Mouse (Mus musculus) gastrocnemius, postnatal 14 days (tissue): ENCODE data around the gene Irf4. TPM values are rescaled to one million over a fixed set of nuclear protein-coding genes. Genes with fewer than 3 reads are reported as not detected.

Source experiments
- DNase-seq: peaks from one replicate; pipeline ENCODE4 v3.0.0; 2021; ENCODE audit warnings: mixed read lengths
- intact Hi-C: fragments of 180-260 bp; cut with DNase I; formaldehyde crosslinking; loops from one replicate; pipeline ENCODE4 v1.15.1; 2025; ENCODE audit warnings: low total_unique reads
- long read RNA-seq, 2 experiments: library from polyadenylated mRNA; stranded (forward); transcript quantifications; one replicate each; pipeline ENCODE4 v2.0.0; 2021
- total RNA-seq, 2 experiments: library from RNA; stranded (reverse); gene quantifications; 2 replicates each; pipeline ENCODE4 v1.2.3; 2021

Irf4 gene
- total RNA-seq: 1 to 10 TPM in 1 of 2 experiments, under 1 TPM in 1; 0.78 to 1.2 TPM
- long read RNA-seq, experiment 1: 0 reads
- long read RNA-seq, experiment 2: 0 reads

DNA sequence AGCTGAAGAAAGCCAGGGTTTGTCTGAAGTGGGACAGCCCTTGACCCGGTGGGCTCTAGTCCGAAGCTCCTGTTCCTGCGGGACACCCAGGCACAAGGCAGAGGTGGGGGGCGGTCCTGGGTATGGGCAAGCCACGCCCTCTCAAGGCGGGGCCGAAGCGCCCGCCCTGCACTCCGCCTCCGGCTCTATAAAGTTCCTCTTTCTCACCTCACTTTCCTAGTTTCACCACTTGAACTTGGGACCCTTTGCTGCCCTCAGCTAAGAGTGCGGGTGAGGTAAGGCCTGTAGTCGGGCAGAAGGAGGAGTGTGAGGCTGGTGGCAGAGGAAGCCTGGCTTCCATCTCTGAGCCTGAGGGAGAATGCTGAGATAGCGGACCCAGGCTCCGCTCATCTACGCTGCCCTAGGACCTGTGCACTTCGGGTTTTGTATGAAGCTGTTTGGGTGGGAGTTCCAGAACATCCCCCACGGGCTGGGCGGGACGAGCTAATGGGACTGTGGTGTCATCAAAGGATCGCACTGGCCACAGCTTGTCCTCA lies at the start of gene Irf4:
Gene Irf4, plus strand, starts transcription at position 206 of the 536 bp plus-strand sequence.
- intact Hi-C loops: no loop called here
- peak; percentile 52 for DNase-seq

DNA sequence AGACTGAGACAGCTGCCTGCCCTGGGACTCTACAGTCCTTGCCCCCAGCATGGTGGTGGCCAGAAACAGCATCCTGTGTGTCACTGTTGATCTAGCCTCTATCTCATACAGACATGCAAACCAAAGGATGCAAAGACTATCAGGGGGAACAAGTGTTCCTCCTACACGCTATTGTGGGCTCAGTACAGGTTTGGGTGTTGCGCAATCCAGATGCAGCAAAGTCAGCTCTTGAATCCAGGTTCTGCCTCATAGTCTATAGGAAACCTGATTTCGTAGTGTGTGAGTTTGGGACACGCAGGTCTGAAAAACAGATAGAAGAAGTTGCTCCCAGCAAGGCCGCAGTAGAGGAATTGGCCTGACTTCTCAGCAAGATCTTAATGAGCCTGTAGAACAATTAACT lies 46.3 kb upstream of the Irf4 start:
- no peak for DNase-seq
- intact Hi-C loops: no loop called here

- no peak for DNase-seq
- intact Hi-C loops: no loop called here
These were observed 44.6 kb upstream of the Irf4 start for GRCm38 (mm10) chr13:30704246-30705095.

- intact Hi-C loops: no loop called here
- no peak for DNase-seq
These were observed 38.0 kb upstream of the Irf4 start for GRCm38 (mm10) chr13:30711066-30711465.

GRCm38 (mm10) chr13:30711711-30712110 lies 37.3 kb upstream of the Irf4 start:
- no peak for DNase-seq
- intact Hi-C loops: no loop called here

DNA sequence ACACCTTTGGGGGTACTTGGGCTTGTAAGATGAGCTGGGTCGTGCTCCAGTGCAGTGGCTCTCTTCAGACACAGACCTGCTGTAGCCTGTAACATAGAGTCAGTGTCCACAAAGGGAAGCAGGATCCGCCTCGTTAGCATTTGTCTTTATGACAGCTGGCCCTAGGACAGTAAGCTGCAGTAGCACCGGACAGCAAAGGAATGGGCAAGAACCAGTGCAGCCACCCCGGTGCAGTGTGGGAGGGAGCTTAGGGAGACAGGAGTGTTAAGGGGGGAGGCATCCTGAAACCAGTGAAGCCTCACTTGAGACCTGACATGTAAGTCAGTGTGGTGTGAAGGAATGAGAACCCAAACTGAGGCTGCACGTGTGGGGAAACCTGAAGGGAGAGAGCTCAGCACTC lies 36.7 kb upstream of the Irf4 start:
- no peak for DNase-seq
- intact Hi-C loops: no loop called here

- intact Hi-C loops: no loop called here
- no peak for DNase-seq
These were observed 35.4 kb upstream of the Irf4 start for GRCm38 (mm10) chr13:30713621-30714020.

DNA sequence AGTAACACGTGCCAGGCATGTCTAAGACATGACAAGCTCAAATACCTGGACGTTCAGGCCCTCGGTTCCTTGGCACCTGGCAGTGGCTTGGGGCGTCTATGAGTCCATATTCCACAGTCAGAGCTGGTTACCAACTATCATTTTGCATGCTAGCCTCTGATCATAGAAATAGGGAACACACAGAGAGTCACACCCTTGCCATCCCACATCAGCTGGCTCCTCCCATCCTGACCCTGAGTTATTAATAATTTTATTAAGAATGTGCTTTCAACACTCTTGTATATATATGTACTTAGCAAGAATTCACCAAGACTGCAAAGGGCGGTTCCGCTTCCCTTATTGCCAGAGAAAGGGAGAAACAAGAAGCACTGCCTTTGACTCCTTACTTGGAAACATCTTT lies 34.5 kb upstream of the Irf4 start:
- intact Hi-C loops: no loop called here
- no peak for DNase-seq

- intact Hi-C loops: no loop called here
- no peak for DNase-seq
These were observed 34.0 kb upstream of the Irf4 start for GRCm38 (mm10) chr13:30715060-30715459.

DNA sequence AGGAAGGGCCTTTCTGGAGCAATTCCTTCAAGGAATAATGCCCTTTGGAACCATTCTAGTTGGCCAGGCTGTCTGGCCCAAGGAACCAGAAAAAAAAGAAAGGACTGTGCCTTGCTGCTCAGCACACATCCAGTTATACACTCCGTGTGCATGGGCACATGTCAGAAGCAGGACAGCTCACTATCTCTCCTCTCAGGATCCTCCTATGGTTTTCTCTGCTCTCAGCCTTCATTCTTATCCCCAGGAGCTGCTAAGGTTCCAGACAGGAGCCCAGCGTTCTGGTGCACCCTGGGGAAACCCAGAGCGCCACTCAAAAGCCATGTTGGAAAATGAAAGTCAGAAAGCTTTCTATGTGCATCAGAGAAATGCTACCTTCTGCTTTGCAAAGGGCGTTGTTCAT lies 33.5 kb upstream of the Irf4 start:
- intact Hi-C loops: no loop called here
- no peak for DNase-seq

DNA sequence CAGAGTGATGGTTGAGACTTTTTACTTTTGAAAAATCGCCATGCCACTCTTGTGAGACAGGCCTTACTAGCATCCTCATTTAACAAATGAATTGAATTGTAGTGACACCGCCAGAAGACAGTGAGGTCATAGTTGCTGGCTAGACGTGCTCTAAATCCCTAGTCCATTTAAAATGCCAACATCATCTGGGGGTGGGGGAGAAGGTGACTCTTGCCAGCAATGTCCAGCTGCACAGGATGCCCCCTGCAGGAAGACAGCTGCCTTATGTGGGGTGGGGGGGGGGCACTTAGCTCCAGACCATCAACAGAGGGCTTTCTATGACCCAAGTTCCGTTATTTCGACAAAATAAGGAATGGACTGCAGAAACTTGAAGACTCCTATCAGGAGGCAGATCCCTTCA lies 32.4 kb upstream of the Irf4 start:
- DNase-seq: no peak
- intact Hi-C loops: no loop called here

DNA sequence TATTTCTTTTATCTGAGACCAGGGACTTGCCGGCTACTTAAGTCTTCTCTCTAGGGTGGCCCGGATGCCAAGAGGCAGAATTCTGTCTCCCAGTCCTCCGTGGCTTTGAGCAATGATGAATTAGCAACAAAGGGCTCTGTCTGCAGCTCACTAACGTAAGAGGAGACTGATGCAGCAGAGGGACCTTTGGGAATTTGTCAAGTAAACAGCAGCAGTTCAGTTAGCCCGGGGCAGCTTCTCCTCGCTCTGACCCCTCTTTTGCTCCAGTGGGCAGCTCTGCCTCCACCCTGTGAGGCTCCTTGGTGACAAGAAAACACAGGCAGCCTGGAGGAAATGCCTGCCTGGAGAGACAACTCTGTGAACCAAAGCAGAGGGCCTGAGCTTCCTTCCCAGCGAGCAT lies 26.4 kb upstream of the Irf4 start:
- no peak for DNase-seq
- intact Hi-C loops: loop anchor here (10.0 kb wide), 2 partner anchors 118 to 158 kb away; no protein-coding TSS in a partner anchor

GRCm38 (mm10) chr13:30723258-30723657 lies 25.8 kb upstream of the Irf4 start:
- no peak for DNase-seq
- intact Hi-C loops: loop anchor here (10.0 kb wide), 2 partner anchors 118 to 158 kb away; no protein-coding TSS in a partner anchor

GRCm38 (mm10) chr13:30723858-30724257 lies 25.2 kb upstream of the Irf4 start:
- no peak for DNase-seq
- intact Hi-C loops: loop anchor here (10.0 kb wide), 2 partner anchors 119 to 159 kb away; no protein-coding TSS in a partner anchor

GRCm38 (mm10) chr13:30724691-30725271 lies 24.2 kb upstream of the Irf4 start:
- intact Hi-C loops: loop anchor here (10.0 kb wide), 2 partner anchors 120 to 160 kb away; no protein-coding TSS in a partner anchor
- DNase-seq: peak; percentile 30

GRCm38 (mm10) chr13:30726879-30727278 lies 22.1 kb upstream of the Irf4 start:
- intact Hi-C loops: loop anchor here (10.0 kb wide), 2 partner anchors 122 to 162 kb away; no protein-coding TSS in a partner anchor
- no peak for DNase-seq

GRCm38 (mm10) chr13:30728155-30728554 lies 20.9 kb upstream of the Irf4 start:
- intact Hi-C loops: loop anchor here (10.0 kb wide), 2 partner anchors 123 to 163 kb away; no protein-coding TSS in a partner anchor
- no peak for DNase-seq

GRCm38 (mm10) chr13:30729245-30729644 lies 19.8 kb upstream of the Irf4 start:
- intact Hi-C loops: loop anchor here (10.0 kb wide), 2 partner anchors 124 to 164 kb away; no protein-coding TSS in a partner anchor
- DNase-seq: peak; percentile 39

DNA sequence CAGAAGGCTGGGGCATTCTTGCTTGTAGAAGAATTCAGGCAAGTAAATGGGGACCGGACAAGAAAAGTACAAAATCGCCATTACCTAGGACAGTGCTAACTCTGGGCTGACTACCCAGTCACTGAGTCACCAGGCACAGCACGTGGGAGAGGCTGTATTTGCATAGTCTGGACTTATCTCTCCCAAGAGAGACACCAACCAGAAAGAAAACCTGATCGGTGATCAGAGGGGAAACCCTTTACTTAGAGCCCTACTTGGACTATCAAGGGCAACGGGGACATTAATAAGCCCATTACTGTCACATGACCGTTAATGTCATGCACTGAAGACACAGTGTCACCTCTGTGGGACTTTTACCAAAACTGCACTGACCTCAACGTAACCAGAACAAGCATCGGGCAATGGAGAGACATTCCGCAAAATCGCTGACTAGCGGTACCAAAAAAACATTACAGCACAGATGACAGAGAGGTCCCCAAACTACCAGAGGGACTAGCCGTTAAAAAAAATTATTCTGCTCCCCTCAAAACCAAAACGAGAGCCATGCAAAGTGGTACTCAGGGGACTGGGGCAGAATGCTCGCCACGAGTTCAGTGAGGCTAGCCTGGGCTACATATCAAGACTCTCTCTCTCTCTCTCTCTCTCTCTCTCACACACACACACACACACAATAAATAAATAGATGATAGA lies 18.8 kb upstream of the Irf4 start:
- intact Hi-C loops: no loop called here
- no peak for DNase-seq
